ENCODE assay signal across 22 mouse cellular contexts in genomic region chr5:116361342-116361741, GRCm38 (mm10).
DNase-seq lines count a peak whose midpoint lies in the region; ATAC-seq and TF ChIP-seq lines count a peak whose summit lies in the region.
"Had no signal": no experiment of that assay in that cellular context is flagged by ENCODE, and none has a peak within 500 bp of the region (broad histone marks: within the 10 kb centered on the region; RNA-seq: fewer than 3 reads in every experiment).

No protein-coding gene starts in this region.

- WGBS in forebrain, postnatal 0 days: 84% methylated on average over 6 of the region's 6 CpGs
- 78% methylated on average over 6 of the region's 6 CpGs for WGBS in forebrain, embryonic 16.5 days

- H3K4me1 ChIP-seq in forebrain, postnatal 0 days (ENCODE audit: insufficient read depth): no peaks in the 10 kb centered on the region
- peaks cover 2% of the 10 kb centered on the region; the same call in 1 of the 2 replicates for H3K4me1 ChIP-seq in forebrain, embryonic 16.5 days (replicated peaks; ENCODE audit: control insufficient read depth, insufficient read depth, low read length)
- H3K4me1 ChIP-seq in testis, adult 2 months (ENCODE audit: control insufficient read depth, insufficient read depth, low read length): no peaks in the 10 kb centered on the region
- H3K4me1 ChIP-seq: heart, embryonic 15.5 days; lung, embryonic 15.5 days; midbrain, embryonic 12.5 days; neural tube, embryonic 13.5 days had no signal

- intact Hi-C loops in left cerebral cortex, adult 2 months (cut with DNase I): no loop called here
- intact Hi-C loops in left cerebral cortex, postnatal 10 days (cut with DNase I): no loop called here

- H3K9me3 ChIP-seq in forebrain, postnatal 0 days (ENCODE audit: low read length): no peaks in the 10 kb centered on the region
- H3K9me3 ChIP-seq in forebrain, embryonic 16.5 days (ENCODE audit: control insufficient read depth, low read length): peaks cover 4% of the 10 kb centered on the region; the same call in 1 of the 2 replicates
- H3K9me3 ChIP-seq: limb, embryonic 13.5 days; lung, embryonic 15.5 days had no signal

- peak; percentile 39 for TF ChIP-seq CTCF in forebrain, postnatal 0 days (IDR thresholded peaks at IDR 0.05; ENCODE audit: low read depth)
- TF ChIP-seq CTCF in left cerebral cortex, adult 2 months (IDR thresholded peaks at IDR 0.05): peak; percentile 15
- TF ChIP-seq CTCF in testis, adult 2 months (IDR thresholded peaks at IDR 0.05; ENCODE audit: control insufficient read depth, insufficient read depth, insufficient replicate concordance, low read depth, low read length): peak; percentile 73

- ATAC-seq in forebrain, postnatal 0 days: no peak
- ATAC-seq in forebrain, embryonic 16.5 days: no peak

- DNase-seq in forebrain, postnatal 0 days: no peak
- no peak for DNase-seq in left cerebral cortex, adult 2 months (ENCODE audit: extremely low spot score in 1 of 2, low spot score in 2 of 2)
- DNase-seq in left cerebral cortex, postnatal 10 days (ENCODE audit: extremely low spot score in 1 of 2, low spot score in 2 of 2): no peak
- DNase-seq in testis, postnatal 10 days (ENCODE audit: low spot score): no peak
- no peak for DNase-seq in urinary bladder, postnatal 10 days (ENCODE audit: low spot score)
- DNase-seq in urinary bladder, postnatal 14 days (ENCODE audit: low spot score): no peak
- DNase-seq: cerebellum, adult 2 months; cerebellum, postnatal 36 days; gastrocnemius, postnatal 14 days; kidney, adult 8-10 months; kidney, postnatal 36 days; right cerebral cortex, adult 18-20 months; thymus, adult 18-20 months; thymus, postnatal 4 days had no signal

- H3K9ac ChIP-seq in forebrain, postnatal 0 days: no peak overlapping the region
- no peak overlapping the region for H3K9ac ChIP-seq in forebrain, embryonic 16.5 days (replicated peaks; ENCODE audit: low read depth, low read length)
- H3K9ac ChIP-seq: heart, embryonic 15.5 days; limb, embryonic 13.5 days; lung, embryonic 15.5 days; midbrain, embryonic 12.5 days; neural tube, embryonic 13.5 days had no signal

- H3K36me3 ChIP-seq in forebrain, postnatal 0 days (ENCODE audit: insufficient read depth): no peaks in the 10 kb centered on the region
- H3K36me3 ChIP-seq in forebrain, embryonic 16.5 days (ENCODE audit: control insufficient read depth, insufficient read depth): no peaks in the 10 kb centered on the region
- H3K36me3 ChIP-seq in testis, adult 2 months (ENCODE audit: control insufficient read depth, insufficient read depth, low read length): no peaks in the 10 kb centered on the region
- H3K36me3 ChIP-seq: embryonic facial prominence, embryonic 10.5 days; heart, embryonic 15.5 days; limb, embryonic 13.5 days; lung, embryonic 15.5 days; midbrain, embryonic 12.5 days; neural tube, embryonic 13.5 days had no signal

- no peaks in the 10 kb centered on the region for H3K27me3 ChIP-seq in forebrain, postnatal 0 days (ENCODE audit: insufficient read depth, low read length)
- H3K27me3 ChIP-seq in forebrain, embryonic 16.5 days (replicated peaks; ENCODE audit: control insufficient read depth, insufficient read depth, low read length): no peaks in the 10 kb centered on the region
- H3K27me3 ChIP-seq in testis, adult 2 months (ENCODE audit: control insufficient read depth, insufficient read depth, low read length): no peaks in the 10 kb centered on the region
- H3K27me3 ChIP-seq: heart, embryonic 15.5 days; limb, embryonic 13.5 days; lung, embryonic 15.5 days; midbrain, embryonic 12.5 days; neural tube, embryonic 13.5 days had no signal

- H3K27ac ChIP-seq in forebrain, postnatal 0 days (ENCODE audit: low read depth, low read length): no peak overlapping the region
- no peak overlapping the region for H3K27ac ChIP-seq in forebrain, embryonic 16.5 days (ENCODE audit: low read length)
- no peak overlapping the region for H3K27ac ChIP-seq in left cerebral cortex, adult 2 months
- H3K27ac ChIP-seq in testis, adult 2 months (ENCODE audit: control insufficient read depth, insufficient read depth, low read depth, low read length): no peak overlapping the region
- H3K27ac ChIP-seq: embryonic facial prominence, embryonic 10.5 days; heart, embryonic 15.5 days; limb, embryonic 13.5 days; lung, embryonic 15.5 days; midbrain, embryonic 12.5 days; neural tube, embryonic 13.5 days had no signal

- H3K4me2 ChIP-seq in forebrain, postnatal 0 days (ENCODE audit: low read depth): no peak overlapping the region
- H3K4me2 ChIP-seq in forebrain, embryonic 16.5 days (ENCODE audit: low read length): no peak overlapping the region
- H3K4me2 ChIP-seq: heart, embryonic 15.5 days; limb, embryonic 13.5 days; lung, embryonic 15.5 days; midbrain, embryonic 12.5 days; neural tube, embryonic 13.5 days had no signal

- H3K4me3 ChIP-seq in forebrain, postnatal 0 days (ENCODE audit: low read depth, low read length): no peak overlapping the region
- H3K4me3 ChIP-seq in forebrain, embryonic 16.5 days (replicated peaks; ENCODE audit: low read length): no peak overlapping the region
- H3K4me3 ChIP-seq in left cerebral cortex, adult 2 months: no peak overlapping the region
- H3K4me3 ChIP-seq in testis, adult 2 months (ENCODE audit: control insufficient read depth, low read depth, low read length): no peak overlapping the region
- H3K4me3 ChIP-seq: embryonic facial prominence, embryonic 10.5 days; heart, embryonic 15.5 days; limb, embryonic 13.5 days; lung, embryonic 15.5 days; midbrain, embryonic 12.5 days; neural tube, embryonic 13.5 days had no signal

- TF ChIP-seq POLR2A in testis, adult 2 months (IDR thresholded peaks at IDR 0.05; ENCODE audit: control insufficient read depth, low read depth, low read length): no peak

Comparison
In these comparisons a context has a peak if more than half of its experiments do, and no peak if none do; other contexts are left out.
1. CTCF ChIP-seq: peak in every context shown above with its lines; median percentile 73 in testis, adult 2 months; 39 in forebrain, postnatal 0 days; 15 in left cerebral cortex, adult 2 months.